Mouse (Mus musculus): ENCODE results near the gene Gpsm3.
A peak's percentile ranks its signal among the peaks of the same experiment; 100 is the strongest.

Gene Gpsm3

DNA sequence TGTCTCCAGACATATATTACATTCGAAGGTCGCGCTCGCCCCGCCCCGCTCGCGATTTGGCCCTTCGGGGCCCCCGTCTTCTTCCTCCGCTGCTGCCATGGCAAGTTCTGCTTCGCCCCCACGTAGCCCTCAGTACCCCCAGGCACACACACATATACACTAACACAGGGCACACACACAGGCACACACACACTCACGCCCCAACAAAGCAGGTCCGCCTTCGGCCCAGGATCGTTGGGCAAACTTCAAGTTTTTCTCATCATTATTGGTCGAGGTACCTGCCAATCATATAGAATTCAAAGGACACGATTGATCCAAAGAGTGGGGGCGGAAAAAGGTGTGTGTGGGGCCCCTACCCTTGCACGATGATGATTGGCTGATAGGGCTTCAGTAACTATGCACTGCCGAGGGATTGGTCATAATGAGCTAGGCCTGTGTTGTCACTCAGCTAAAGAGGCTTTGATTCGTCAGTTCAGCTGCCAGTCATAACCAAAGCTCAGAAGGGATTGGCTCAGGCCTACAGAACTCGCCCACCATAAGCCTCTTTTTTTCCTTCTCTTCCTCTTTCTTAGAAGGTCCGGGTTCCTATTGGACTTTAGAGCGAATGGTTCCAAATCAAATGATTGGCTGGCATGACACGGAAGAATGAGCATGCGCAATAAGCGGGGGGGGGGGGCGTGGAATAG lies 13.9 kb downstream of the Gpsm3 start, which contains the start of gene Rnf5:
Gene Rnf5 (minus strand): TSS at position 316 of the 686 bp plus-strand sequence.
- peak; percentile 97 for DNase-seq (ENCODE audit: low spot score)

DNA sequence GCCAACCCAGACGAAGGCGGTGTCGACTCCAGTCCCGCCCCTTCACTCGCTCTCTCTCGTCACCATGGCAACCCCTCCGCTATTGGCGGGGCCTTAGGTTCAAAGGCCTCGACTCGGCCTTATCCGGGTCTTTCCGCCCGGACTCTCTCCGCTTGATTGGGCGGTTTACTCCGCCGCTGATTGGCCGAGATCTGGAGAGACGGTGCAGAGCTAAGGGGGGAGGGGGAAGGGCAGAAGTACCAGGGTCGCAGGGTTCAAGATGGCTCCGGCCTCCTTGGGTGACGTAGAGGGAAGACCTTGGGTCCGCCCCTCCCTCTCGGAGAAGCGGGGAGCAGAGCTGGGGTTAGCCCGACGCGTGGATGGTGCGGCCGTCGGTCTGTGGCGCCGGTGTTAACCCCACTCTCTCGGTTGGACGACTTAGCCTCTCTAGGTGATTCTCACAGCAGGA lies 14.5 kb downstream of the Gpsm3 start, which contains the start of gene Agpat1:
Gene Agpat1 (plus strand): TSS at position 202 of the 448 bp plus-strand sequence.
- peak; percentile 98 for DNase-seq (ENCODE audit: low spot score)

DNA sequence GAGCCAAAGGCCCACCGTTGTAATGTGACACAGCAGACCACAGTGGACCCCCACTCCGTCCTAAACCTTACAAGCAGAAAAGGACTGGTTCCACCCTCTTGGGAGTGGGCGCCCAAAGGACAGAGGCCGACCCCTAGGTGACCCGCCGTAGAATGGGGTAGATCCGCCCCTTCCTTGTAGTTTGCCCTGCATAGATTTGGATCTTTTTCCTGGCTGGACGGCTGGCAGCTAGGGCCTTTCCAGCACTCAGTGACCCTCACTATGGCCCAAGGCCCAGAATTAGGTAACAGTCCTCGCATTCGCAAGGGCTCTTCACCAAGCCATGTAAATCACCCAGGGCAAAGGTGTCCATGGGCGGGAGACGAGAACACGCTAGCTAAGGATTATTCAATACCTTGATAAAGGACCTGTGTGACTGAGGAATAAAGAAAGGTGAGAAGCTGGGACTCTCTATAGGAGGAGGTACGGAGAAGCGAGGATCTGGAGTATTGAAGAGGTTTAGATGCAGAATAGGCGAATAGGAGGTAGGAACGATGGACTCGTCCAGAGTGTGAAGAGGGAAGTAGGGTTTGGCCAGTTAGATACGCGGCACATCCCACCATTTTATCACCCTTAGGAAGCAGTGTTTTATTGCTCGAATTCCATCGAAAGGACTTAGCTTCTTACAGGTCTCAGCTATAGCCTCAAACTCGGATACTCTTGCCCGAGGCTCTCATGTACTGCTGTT lies 15.1 kb downstream of the Gpsm3 start:
- DNase-seq (ENCODE audit: low spot score), result no peak

DNA sequence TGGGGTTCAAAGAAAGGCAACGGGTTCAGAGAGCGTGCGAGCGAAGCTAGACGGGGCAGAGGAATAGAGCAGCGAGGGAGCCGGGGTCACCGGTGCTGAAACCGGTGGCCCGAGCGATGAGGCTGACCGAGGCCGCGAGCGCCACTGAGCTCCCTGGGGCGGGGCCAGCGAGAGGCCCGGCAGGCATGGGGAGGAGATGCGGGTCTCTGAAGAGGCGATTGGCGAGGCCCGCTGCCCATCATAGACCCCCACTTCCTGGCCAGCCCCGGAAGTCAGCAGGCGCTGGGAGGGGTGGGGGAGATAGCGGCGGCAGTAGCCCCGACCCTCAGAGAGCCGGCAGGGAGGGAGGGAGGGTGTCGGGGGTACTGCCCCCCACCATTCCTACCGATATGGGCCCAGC lies 16.0 kb downstream of the Gpsm3 start:
- peak; percentile 94 for DNase-seq (ENCODE audit: low spot score)

DNA sequence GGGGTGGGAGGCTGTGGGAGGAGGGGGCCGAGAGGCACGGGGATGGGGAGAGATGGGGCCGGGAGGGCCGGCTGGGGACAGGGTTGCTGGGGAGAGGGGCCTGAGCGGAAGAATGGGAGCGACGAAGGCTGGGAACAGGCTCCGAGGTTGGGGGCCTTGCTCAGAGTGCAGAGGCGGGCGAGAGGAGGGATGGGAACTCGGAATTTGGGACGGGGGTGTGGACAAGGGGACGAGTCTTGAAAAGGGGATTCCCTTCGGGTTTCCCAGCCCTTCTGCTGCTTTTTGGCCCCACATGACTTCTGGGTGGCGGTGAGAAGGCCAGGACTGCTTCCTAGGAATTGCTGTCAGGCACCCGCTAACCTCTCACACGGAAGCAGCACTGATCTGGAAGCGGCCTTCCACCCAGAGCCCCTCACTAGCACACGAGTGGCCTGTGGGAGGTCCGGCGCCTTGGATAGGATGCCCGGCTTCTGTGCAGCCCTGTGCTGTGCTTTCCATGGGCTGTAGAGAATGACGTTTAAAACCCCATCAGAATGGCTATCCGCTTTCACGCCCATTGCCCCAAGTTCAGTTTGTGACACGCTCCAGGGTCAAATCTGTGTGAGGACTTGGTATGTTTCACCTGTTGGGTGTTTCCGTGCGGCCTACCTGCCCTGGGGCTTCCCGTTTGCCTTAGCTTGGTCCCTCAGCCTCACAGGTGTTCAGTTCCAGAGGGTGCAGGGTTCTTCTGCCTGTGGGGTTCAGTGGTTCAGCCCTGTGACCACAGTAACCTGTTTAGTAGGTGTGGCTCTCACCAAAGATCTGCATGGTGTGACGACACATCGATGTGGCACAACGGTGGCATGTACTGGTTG lies 16.8 kb downstream of the Gpsm3 start:
- no peak for DNase-seq (ENCODE audit: low spot score)

DNA sequence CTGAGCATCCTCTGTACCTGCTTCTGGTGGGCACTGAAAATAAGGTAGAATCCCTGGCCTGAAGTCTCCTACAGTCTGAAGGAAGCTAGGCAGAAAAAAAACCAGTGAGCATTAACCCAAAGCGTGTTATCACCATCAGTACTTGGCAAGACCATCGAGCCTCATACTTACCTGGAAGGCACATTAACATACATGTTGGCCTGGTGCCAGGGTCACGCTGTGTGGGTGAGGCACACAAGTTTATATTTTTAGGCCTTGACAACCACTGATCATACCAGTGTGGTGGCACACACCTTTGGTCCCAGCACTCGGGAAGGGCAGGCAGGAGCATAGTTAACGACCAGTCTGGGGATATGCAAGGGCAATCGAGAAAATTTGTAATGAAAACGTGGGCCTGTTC lies 18.4 kb downstream of the Gpsm3 start:
- DNase-seq (ENCODE audit: low spot score), result no peak

DNA sequence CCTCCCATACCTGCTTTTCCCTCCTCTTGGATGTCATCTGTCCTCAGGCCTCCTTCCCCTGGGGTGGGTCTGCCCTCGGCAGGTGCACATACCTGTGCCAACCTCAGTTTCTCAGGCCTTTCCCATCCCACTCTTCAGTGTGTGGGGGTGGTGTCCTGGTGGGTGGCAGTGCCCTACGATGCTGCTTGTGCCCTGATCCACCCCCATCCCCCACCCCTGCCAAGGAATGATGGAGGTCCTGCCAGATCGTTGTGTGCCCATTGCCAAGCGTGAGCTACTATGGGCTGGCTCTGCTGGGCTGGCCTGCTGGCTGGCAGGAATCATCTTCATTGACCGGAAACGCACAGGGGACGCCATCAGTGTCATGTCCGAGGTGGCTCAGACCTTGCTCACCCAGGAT lies 21.4 kb downstream of the Gpsm3 start:
- DNase-seq (ENCODE audit: low spot score), result no peak

DNA sequence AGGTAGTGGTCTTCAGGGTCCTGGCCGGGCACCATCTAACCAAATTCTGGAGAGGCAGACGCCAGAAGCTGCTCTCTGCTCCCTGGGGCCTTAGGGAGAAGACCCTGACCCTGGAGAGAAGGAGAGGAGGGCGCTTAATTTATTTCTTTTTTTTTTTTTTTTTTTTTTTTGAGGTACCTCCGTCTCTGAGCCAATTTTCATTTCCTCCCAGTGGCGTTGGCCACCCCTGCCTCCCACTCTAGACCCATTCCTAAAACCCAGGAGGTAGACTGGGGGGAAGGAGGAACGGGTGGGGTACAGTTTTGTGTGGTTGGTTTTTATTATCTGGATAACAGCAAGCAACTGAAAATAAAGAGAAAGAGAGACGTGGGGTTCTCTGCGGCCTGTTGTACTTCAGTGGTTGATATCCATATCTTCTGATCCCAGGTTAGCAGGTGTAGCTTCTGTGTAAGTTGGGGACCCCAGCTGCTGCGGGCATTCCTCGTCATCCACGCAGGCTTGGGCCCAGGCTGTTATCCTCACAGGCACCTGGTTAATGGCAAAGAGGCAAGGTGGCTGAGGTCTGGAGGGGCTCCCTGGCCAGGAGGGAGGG lies 23.5 kb downstream of the Gpsm3 start:
- no peak for DNase-seq (ENCODE audit: low spot score)

DNA sequence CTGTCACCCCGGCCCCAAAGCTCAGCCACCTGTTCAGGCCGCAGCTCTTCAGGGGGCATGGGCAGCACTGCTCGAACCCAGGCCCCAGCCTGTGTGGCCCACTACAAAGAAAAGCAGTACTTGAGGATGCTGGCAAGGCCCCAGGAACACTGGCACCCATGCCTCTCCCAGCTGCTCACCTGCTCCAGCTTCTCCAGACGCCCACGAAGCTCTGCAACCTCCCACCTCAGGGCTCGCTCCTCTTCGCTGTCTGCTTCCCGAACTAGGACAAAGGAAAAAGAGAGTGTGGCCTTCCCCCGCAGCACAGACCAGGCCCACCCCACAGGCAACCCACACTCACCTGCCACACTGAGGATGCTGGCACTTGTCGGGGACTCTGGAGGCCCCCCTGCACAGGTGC lies 24.2 kb downstream of the Gpsm3 start:
- no peak for DNase-seq (ENCODE audit: low spot score)

DNA sequence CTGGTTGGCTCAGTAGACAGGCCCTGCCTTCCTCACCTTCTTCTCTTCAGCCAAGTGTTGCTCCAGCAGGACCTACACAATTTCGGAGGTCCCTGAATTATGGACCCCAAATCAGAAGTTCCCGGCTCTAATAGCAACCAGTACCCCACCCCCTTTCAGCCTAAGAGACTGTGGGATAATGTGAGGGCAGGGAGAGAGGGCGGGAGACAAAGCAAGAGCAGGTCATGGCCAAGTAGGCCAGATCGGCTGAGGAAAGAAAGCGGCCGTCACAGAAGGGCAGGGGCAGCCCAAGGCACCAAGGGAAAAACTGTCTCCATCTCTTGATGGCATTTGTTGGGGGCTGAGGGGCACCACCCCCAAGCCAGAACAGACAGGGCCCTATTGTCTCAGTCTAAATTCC lies 26.3 kb downstream of the Gpsm3 start, which contains the start of gene Egfl8:
Gene Egfl8 (minus strand): TSS at position 101 of the 400 bp plus-strand sequence.
- no peak for DNase-seq (ENCODE audit: low spot score)

DNA sequence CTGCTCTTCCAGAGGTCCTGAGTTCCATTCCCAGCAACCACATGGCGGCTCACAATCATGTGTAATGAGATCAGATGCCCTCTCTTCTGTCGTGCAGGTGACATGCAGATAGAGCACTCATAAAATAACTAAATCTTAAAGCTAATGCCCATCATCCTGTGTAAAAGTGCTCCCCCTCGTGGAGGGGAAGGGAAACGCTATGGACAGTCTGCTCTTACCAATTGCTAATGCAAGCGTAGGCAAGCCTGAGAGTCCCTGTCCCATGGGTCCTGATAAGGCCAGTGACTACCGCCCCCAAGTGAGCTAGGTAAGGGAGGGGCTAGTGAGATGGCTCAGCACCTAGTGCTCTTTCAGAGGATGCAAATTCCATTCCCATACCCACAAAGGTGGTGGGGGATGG lies 29.4 kb downstream of the Gpsm3 start:
- DNase-seq (ENCODE audit: low spot score), result no peak

DNA sequence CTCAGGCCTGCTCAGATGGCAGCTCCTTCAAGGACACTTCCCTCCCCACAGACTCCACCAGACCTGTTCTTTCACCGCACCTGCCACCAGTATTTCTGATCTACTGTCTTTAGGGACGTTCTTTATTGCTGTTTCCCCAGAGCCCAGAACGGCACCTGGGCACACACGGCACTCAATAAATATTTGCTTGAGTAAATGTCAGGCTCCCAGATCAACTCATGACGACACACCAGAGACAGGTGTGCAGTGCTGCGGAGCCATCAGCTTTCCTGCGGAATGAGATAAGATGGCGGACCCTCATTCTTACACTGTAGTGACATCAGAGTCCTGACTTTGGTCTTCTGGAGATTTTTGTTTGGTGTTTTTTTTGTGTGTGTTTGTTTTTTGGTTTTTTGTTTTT lies 31.4 kb downstream of the Gpsm3 start:
- no peak for DNase-seq (ENCODE audit: low spot score)

DNA sequence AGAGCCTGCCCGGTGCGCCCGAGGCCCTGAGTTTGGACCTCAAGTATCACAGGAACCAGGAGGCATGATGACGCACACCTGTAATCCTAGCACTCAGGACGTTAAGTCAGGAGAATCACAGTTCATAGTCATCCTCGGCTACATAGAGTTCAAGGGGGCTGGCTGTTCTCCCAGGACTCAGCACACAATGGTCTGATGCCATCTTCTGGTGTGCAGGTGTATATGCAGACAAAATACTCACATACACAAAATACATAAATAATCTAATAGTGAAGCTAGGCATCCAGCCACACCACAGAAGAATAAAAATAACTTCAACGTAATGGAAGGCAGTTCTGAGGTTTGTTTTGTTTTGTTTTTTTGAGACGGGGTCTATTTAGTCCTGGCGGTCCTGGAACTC lies 33.6 kb downstream of the Gpsm3 start:
- no peak for DNase-seq (ENCODE audit: low spot score)

DNA sequence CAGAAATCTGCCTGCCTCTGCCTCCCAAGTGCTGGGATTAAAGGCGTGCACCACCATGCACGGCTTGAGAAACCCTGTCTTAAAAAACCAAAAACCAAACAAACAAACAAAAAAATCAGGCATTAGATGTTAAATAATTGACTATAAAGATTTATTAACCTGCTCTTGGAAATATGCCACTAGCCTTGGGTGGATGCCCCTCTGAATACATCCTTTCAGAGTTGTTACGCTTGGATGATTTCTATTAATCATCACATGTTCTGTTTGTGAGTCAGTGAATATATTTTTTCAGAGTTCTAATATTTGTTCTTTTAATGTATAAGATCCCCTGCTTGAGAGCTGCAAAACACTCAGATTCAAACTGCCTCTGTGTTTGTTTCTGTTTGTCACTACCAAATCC lies 35.4 kb downstream of the Gpsm3 start:
- DNase-seq (ENCODE audit: low spot score), result no peak

DNA sequence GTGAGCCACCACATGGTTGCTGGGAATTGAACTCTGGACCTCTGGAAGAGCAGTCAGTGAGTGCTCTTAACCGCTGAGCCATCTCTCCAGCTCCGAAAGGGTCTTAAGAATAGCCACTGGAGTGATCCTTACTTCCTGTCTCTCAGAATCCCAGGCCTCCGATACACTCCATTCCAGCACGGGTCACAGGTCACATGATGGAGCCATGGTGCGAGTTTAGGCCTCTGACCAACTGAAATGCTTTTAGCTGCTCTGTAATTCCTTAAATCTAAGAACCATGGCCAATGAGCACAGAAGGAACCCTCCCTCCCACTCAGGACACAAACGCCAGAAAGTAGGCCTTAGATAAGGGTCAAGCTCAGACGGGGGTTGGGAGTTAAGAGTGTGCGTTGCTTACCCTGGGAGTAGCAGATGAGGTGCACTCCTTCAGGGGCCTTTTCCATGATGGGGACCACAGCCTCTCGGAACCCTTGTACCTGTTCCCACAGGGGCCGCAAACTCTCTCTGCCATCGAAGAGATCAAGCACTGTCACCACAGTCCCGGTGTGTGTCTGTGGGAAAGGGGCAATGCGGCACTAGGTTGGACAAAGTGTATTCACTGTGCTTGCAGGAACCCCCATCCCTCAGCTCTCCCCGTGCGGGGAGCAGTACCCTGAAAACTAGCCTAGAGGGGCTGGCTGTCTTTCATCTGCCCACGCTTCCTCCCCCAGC lies 36.6 kb downstream of the Gpsm3 start:
- DNase-seq (ENCODE audit: low spot score), result no peak

DNA sequence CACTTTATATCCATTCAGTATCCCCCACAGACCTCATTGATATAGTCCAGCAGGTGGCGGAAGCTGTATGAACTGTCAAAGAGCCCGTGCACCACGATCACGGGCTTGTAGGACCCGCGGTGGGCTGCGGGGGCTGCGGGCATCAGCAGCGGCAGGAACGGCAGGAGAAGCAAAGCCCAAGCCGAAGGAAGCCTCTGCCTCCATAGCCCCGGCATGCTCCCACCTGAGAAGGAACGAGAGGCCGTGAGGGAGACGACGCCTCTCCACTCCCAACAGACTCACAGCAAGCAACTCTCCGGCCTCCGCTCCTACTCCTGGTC lies 37.1 kb downstream of the Gpsm3 start:
- no peak for DNase-seq (ENCODE audit: low spot score)

DNA sequence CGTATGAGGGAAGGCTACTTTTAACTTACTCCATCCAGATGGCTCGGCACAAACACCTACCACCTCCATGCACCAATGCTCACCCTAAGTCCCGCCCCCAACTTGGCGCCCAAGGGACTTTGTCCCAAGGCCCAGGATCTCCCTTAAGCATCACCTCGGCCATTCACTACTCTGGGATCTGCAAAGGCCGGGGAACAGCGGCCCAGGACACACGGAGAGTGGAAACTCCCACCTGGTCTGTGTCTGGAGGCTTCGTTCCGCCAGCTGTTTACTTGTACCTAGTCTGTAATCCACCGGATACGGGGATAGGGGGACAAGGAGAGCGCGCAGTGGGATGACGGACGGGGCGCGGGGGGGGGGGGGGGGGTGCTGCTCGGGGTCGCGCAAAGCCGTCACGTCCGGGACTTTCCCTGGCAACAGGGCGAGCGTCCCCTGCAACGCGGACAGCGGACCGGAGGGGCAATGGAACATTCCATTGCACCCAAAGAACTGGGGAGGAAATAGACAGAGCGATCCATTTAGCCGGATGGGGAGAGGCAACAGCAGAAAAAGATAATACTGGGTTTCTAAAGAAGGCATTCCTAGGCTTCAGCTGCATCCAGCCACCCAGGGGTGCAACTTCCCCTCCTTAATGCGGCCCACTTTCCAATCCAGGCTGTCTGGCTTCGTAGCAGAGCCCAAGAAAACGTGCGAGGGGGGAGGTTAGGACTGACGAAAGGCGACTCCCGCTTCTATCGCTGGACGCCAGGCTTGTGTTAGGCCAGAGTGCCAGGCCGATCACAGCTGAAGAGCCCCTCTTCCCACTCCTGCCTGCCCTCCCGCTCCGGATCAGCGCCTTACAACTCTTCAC lies 37.7 kb downstream of the Gpsm3 start:
- peak; percentile 65 for DNase-seq (ENCODE audit: low spot score)

DNA sequence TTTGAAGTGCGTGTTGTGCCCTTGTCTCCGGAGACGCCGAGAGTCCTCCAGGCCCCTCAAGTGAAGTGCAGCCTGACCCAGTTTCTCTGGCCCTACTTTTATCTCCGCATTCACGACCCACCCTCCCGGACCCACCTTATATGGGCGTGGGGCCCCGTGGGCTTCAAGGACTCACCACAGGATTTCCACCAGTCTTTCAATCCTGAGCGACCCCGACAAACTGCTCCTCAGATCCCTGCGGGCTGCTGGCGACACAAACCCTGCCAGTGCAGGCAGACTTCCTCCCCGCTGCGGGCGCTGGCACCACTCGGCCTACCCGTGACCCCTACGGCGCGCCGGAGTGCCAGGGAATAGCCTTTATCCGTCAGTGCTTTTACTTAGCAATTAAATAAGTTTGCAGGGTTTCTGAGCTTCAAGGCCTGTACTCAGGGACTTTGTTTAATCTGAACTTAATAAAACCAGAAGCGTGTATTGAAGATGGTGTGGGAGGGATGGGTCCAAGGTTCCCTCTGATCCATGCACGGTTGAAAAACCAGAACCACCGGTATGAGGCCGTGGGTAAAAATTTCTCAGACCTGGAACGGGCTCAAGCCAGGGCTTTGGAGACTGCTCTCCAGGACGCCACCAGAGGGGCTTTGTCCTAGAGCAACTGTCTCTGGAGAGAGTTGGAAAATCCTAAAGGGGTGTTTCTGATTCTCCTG lies 38.5 kb downstream of the Gpsm3 start, which contains the start of gene Ppt2:
Gene Ppt2 (minus strand): TSS at position 568 of the 701 bp plus-strand sequence.
- no peak for DNase-seq (ENCODE audit: low spot score)

DNA sequence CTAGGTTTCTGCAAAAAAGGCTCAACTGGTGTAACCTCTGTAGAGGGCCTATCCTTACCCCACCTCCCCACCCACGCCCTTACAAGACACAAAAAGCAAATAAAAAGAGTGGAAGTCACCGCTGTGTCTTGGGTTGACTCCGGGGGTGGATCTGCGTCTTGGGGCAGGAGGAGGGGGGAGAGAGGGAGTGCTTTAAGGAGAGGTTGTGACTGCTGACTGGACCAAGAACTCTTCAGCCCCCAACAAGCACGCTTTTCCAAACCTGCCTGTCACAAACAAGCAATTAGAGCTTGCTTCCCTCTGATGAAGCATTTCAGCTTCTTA lies 39.0 kb downstream of the Gpsm3 start:
- no peak for DNase-seq (ENCODE audit: low spot score)

DNA sequence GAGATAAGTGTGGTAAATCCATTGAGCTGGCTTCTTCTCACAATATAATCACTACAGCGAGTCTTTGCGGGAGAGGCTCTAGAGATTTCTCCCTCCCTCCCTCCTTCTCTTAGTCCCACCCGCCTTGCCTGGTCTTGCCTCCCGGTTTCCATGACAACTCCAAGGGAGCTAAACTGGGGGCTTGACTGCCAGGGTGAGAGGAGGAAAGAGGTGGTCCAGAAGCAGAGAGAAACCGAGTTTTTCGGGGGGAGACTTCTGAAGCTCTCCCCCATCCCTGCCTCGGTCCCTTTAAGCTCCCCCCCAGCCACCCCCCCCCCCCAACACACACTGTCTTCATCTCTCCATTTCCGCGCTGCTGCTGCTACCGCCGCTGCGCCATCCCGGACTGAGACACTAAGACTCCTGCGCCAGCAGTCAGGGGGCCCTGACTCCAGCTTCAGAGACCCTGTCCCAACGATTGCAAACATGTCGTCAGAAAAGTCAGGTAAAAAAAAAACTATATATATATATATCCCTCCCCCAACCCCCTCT lies 39.7 kb downstream of the Gpsm3 start, which contains the start of gene Prrt1:
Gene Prrt1 (plus strand): TSS at position 313 of the 531 bp plus-strand sequence.
- no peak for DNase-seq (ENCODE audit: low spot score)
